Mouse (Mus musculus): Measurements from ENCODE around the gene Slc4a2. TPM values are rescaled to one million over a fixed set of nuclear protein-coding genes. Genes with fewer than 3 reads are reported as not detected.

Slc4a2 gene
- polyA plus RNA-seq, 1 experiment from 2014 or later, result 46.5 TPM

DNA sequence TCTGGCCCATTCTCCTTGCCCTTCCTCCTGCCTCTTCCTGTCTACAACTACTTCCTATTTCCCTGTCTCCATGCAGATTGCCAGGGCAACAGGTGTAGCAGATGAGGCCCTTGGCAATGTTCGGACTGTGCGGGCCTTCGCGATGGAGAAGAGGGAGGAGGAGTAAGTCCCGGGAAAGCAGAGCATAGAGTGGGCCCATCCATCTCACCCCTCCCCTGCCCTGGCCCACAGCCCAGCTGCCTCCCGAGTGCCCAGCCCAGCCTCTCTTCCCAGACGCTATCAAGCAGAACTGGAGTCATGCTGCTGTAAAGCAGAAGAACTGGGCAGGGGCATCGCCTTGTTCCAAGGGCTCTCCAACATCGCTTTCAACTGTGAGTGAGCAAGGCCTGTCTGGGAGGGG is 21.7 kb upstream of the Slc4a2 start:
- H3K9me3 ChIP-seq (replicated peaks; ENCODE audit: control insufficient read depth, low read length), result no peaks in the 10 kb centered on the region
- WGBS, result 72% methylated on average over 9 of the region's 9 CpGs
- no peak overlapping the region for H3K27ac ChIP-seq (ENCODE audit: low read length)
- H3K4me3 ChIP-seq (replicated peaks; ENCODE audit: low read length), result no peak overlapping the region
- no peaks in the 10 kb centered on the region for H3K27me3 ChIP-seq (ENCODE audit: control insufficient read depth, insufficient read depth, low read length)
- H3K4me2 ChIP-seq (ENCODE audit: low read depth, low read length), result no peak overlapping the region
- H3K4me1 ChIP-seq (ENCODE audit: control insufficient read depth, insufficient read depth, low read length), result no peaks in the 10 kb centered on the region
- no peak overlapping the region for H3K9ac ChIP-seq (ENCODE audit: low read length)
- peak; percentile 31; the same call in 1 of the 2 replicates for ATAC-seq (ENCODE audit: insufficient read depth, low FRiP score)
- no peaks in the 10 kb centered on the region for H3K36me3 ChIP-seq (ENCODE audit: control insufficient read depth, insufficient read depth, low read length)

DNA sequence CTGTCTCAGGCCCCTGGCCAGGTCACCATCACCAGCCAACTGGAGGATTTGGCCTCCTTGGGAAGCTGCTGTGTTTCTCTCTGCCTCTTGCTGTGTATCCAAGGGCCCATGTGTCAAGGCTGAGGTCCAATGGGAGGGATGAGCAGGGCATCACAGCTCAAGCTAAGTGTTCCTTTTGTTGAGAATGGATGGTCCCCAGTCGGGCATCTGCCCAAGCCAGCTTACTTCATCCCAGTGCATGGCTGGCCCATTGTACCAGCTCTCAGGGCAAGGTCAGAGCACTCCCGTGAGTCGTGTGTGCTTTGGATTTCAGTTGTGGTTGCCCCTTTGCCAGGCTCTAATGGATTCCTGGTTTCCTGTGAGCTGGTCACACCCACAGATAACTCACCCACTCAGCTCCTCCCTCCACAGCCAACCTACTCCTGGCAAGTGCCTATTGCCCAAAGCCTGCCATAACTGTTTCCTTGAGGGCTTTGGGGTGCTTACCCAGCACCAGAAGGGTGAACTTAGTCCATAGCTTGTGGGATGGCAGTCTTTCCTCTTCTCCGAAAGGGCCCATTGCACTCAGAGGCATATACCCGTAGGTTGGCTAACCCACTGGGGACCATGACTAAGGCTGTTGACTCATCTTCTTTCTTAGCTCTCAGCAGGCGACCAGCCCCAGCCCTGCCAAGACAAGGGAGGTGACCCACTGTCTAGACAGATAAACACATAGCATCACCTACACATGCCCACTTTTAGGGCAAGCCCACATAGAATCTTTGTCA is 18.9 kb upstream of the Slc4a2 start:
- Histone ChIP-seq H3K27me3 (ENCODE audit: control insufficient read depth, insufficient read depth, low read length) (no peaks in the 10 kb centered on the region), H3K4me1 (ENCODE audit: control insufficient read depth, insufficient read depth, low read length) (no peaks in the 10 kb centered on the region), H3K27ac (ENCODE audit: low read length) (no peak overlapping the region), H3K4me3 (replicated peaks; ENCODE audit: low read length) (no peak overlapping the region), H3K9me3 (replicated peaks; ENCODE audit: control insufficient read depth, low read length) (no peaks in the 10 kb centered on the region), H3K9ac (ENCODE audit: low read length) (no peak overlapping the region), H3K36me3 (ENCODE audit: control insufficient read depth, insufficient read depth, low read length) (no peaks in the 10 kb centered on the region), H3K4me2 (ENCODE audit: low read depth, low read length) (no peak overlapping the region)
- WGBS, result 81% methylated on average over 6 of the region's 6 CpGs
- no peak for ATAC-seq (ENCODE audit: insufficient read depth, low FRiP score)

DNA sequence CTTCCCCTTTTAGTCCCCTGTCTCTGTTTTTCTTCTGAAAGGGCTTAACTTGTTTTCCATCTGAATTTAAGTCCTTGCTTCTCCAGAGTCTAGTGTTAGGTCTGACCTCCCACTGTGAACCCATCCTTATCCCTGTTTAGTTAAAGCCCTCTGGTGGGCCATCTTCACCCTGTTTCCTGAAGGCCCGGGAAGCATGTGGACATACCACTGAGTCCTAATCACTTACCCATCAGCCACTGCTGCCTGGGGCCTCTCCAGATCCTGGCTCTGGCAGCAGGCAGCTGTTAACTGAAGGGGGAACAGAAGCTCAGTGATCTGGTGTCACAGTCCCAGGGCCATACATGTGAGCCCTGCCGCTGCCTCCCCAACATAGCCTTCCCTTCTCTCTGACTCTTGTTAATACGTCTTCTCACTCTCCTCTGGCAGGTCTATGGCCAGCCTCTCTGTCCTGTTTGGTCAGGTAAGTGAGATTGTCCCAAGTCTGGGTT is 18.2 kb upstream of the Slc4a2 start:
- Histone ChIP-seq H3K27ac (ENCODE audit: low read length) (no peak overlapping the region), H3K4me1 (ENCODE audit: control insufficient read depth, insufficient read depth, low read length) (no peaks in the 10 kb centered on the region), H3K27me3 (ENCODE audit: control insufficient read depth, insufficient read depth, low read length) (no peaks in the 10 kb centered on the region), H3K36me3 (ENCODE audit: control insufficient read depth, insufficient read depth, low read length) (no peaks in the 10 kb centered on the region), H3K9ac (ENCODE audit: low read length) (no peak overlapping the region), H3K9me3 (replicated peaks; ENCODE audit: control insufficient read depth, low read length) (no peaks in the 10 kb centered on the region), H3K4me3 (replicated peaks; ENCODE audit: low read length) (no peak overlapping the region), H3K4me2 (ENCODE audit: low read depth, low read length) (no peak overlapping the region)
- no peak for ATAC-seq (ENCODE audit: insufficient read depth, low FRiP score)
- 64% methylated on average over 3 of the region's 3 CpGs for WGBS

DNA sequence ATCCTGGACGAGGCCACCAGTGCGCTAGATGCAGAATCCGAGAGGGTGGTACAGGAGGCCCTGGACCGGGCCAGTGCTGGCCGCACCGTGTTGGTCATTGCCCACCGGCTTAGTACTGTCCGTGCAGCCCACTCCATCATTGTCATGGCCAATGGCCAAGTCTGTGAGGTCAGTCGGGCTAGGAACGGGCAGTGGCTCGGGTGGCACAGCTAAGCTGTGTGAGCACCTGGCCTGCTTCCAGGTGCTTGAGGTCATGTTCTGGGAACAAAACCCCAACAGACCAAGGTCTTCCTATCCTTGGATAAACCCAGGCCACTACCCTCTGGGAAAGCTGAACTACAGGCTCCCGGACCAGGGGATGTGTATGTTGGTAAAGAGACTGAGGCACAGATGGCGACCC is 15.0 kb upstream of the Slc4a2 start:
- no peak for ATAC-seq (ENCODE audit: insufficient read depth, low FRiP score)
- Histone ChIP-seq H3K4me3 (replicated peaks; ENCODE audit: low read length) (no peak overlapping the region), H3K27ac (ENCODE audit: low read length) (no peak overlapping the region), H3K9me3 (replicated peaks; ENCODE audit: control insufficient read depth, low read length) (no peaks in the 10 kb centered on the region), H3K4me1 (ENCODE audit: control insufficient read depth, insufficient read depth, low read length) (no peaks in the 10 kb centered on the region), H3K27me3 (ENCODE audit: control insufficient read depth, insufficient read depth, low read length) (no peaks in the 10 kb centered on the region), H3K9ac (ENCODE audit: low read length) (no peak overlapping the region), H3K36me3 (ENCODE audit: control insufficient read depth, insufficient read depth, low read length) (no peaks in the 10 kb centered on the region), H3K4me2 (ENCODE audit: low read depth, low read length) (no peak overlapping the region)
- WGBS, result 92% methylated on average over 13 of the region's 13 CpGs

DNA sequence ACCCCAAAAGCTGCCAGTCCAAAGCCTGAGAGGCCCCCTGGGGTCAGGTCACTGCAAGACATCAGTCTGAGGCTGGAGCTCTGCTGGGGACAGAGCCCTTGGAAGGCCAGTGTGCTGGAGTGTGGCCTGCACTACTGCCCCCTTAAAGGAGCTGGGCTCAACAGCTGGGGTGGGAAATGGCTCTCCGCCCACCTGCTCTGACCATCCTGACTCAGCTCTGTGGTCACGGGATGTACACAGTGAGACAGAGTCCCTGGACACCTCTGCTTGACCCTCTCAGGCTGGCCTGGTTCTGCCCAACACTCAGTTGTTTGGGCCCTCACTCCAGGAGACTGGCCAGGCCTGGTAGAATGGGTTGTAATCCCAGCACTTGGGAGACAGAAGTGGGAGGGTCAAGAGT is 14.2 kb upstream of the Slc4a2 start:
- no peak for ATAC-seq (ENCODE audit: insufficient read depth, low FRiP score)
- Histone ChIP-seq H3K27ac (ENCODE audit: low read length) (no peak overlapping the region), H3K9me3 (replicated peaks; ENCODE audit: control insufficient read depth, low read length) (no peaks in the 10 kb centered on the region), H3K27me3 (ENCODE audit: control insufficient read depth, insufficient read depth, low read length) (no peaks in the 10 kb centered on the region), H3K9ac (ENCODE audit: low read length) (no peak overlapping the region), H3K4me3 (replicated peaks; ENCODE audit: low read length) (no peak overlapping the region), H3K36me3 (ENCODE audit: control insufficient read depth, insufficient read depth, low read length) (no peaks in the 10 kb centered on the region), H3K4me2 (ENCODE audit: low read depth, low read length) (no peak overlapping the region), H3K4me1 (ENCODE audit: control insufficient read depth, insufficient read depth, low read length) (no peaks in the 10 kb centered on the region)
- 79% methylated on average over 2 of the region's 2 CpGs for WGBS

DNA sequence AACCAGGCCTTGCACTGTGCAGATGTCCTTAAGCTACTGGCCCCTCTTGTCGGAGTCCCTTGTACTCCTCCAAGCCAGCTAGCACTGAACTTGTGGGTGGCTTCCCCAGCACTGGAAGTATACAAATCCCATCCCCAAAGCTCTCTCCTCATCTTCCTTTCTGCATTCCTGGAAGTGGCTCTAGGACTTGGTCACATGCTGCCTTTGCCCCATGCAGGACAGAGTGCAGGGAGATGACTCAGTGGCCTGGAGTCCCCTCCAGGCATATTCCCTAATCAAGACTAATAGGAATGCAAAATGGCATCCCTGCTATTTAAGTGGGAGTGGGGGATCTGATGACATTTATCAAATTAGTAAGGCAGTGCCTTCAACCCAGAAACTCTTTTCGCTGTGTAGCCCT is 11.6 kb upstream of the Slc4a2 start:
- no peak for ATAC-seq (ENCODE audit: insufficient read depth, low FRiP score)
- WGBS, result 66% methylated on average over 2 of the region's 2 CpGs
- no peak overlapping the region for H3K4me3 ChIP-seq (replicated peaks; ENCODE audit: low read length)
- no peak overlapping the region for H3K9ac ChIP-seq (ENCODE audit: low read length)
- no peaks in the 10 kb centered on the region for H3K27me3 ChIP-seq (ENCODE audit: control insufficient read depth, insufficient read depth, low read length)
- no peaks in the 10 kb centered on the region for H3K9me3 ChIP-seq (replicated peaks; ENCODE audit: control insufficient read depth, low read length)
- no peaks in the 10 kb centered on the region for H3K4me1 ChIP-seq (ENCODE audit: control insufficient read depth, insufficient read depth, low read length)
- no peak overlapping the region for H3K27ac ChIP-seq (ENCODE audit: low read length)
- H3K4me2 ChIP-seq (ENCODE audit: low read depth, low read length), result no peak overlapping the region
- H3K36me3 ChIP-seq (ENCODE audit: control insufficient read depth, insufficient read depth, low read length), result no peaks in the 10 kb centered on the region

DNA sequence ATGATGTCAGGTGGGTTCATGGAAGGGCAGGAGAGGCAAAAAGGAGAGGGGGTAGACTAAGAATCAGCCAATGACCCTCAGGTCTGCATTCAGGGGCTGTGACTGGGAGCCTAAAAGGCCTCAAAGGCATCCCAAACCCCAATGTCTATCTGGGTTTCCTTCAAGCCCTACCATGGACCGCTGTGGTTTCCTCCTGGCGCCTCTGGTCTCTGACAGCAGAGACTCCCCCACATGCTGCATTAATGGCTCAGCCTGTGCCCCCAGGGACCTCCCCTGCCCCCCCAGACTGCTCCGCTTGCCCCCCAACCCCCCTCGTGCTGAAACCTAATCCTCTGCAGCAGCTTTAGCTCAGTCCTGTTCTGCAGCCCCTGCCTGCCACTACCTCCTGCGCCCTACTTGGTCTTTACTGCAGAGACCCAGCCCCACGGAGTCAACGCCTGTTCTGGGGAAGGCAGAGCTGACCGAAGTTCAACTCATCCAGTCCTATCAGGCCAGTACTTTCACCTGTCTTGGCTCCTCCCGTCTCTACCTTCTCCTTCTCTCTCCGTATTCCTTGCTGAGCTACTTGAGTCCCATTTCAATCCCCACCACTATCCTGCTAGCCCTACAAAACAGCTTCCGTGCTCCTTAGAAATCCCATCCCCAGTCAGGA is 10.5 kb upstream of the Slc4a2 start, which contains the start of gene Asic3:
Gene Asic3, plus strand, starts transcription at position 351 of the 652 bp plus-strand sequence.
- no peaks in the 10 kb centered on the region for H3K36me3 ChIP-seq (ENCODE audit: control insufficient read depth, insufficient read depth, low read length)
- 33% methylated on average over 11 of the region's 11 CpGs for WGBS
- H3K4me1 ChIP-seq (ENCODE audit: control insufficient read depth, insufficient read depth, low read length), result no peaks in the 10 kb centered on the region
- H3K9me3 ChIP-seq (replicated peaks; ENCODE audit: control insufficient read depth, low read length), result no peaks in the 10 kb centered on the region
- H3K4me2 ChIP-seq (ENCODE audit: low read depth, low read length), result no peak within 1 kb of the TSS
- no peak within 1 kb of the TSS for H3K4me3 ChIP-seq (replicated peaks; ENCODE audit: low read length)
- H3K27me3 ChIP-seq (ENCODE audit: control insufficient read depth, insufficient read depth, low read length), result no peaks in the 10 kb centered on the region
- H3K27ac ChIP-seq (ENCODE audit: low read length), result no peak within 1 kb of the TSS
- H3K9ac ChIP-seq (ENCODE audit: low read length), result no peak within 1 kb of the TSS; the same call in 1 of the 2 replicates
- ATAC-seq (ENCODE audit: insufficient read depth, low FRiP score), result no peak

DNA sequence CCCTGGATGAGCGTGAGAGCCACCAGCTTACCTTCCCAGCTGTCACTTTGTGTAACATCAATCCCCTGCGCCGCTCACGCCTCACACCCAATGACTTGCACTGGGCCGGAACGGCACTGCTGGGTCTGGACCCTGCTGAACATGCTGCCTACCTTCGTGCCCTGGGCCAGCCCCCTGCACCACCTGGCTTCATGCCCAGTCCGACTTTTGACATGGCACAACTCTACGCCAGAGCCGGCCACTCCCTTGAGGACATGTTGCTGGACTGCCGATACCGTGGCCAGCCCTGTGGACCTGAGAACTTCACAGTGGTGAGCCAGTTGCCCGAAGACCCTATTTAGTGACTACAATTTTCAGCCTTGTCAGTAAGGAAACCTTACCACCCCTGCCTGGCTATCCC is 9.7 kb upstream of the Slc4a2 start:
- Histone ChIP-seq H3K4me1 (ENCODE audit: control insufficient read depth, insufficient read depth, low read length) (no peaks in the 10 kb centered on the region), H3K9me3 (replicated peaks; ENCODE audit: control insufficient read depth, low read length) (no peaks in the 10 kb centered on the region), H3K27ac (ENCODE audit: low read length) (no peak overlapping the region), H3K4me3 (replicated peaks; ENCODE audit: low read length) (no peak overlapping the region), H3K27me3 (ENCODE audit: control insufficient read depth, insufficient read depth, low read length) (no peaks in the 10 kb centered on the region), H3K36me3 (ENCODE audit: control insufficient read depth, insufficient read depth, low read length) (no peaks in the 10 kb centered on the region), H3K9ac (ENCODE audit: low read length) (no peak overlapping the region), H3K4me2 (ENCODE audit: low read depth, low read length) (no peak overlapping the region)
- WGBS, result 81% methylated on average over 13 of the region's 13 CpGs
- ATAC-seq (ENCODE audit: insufficient read depth, low FRiP score), result no peak

DNA sequence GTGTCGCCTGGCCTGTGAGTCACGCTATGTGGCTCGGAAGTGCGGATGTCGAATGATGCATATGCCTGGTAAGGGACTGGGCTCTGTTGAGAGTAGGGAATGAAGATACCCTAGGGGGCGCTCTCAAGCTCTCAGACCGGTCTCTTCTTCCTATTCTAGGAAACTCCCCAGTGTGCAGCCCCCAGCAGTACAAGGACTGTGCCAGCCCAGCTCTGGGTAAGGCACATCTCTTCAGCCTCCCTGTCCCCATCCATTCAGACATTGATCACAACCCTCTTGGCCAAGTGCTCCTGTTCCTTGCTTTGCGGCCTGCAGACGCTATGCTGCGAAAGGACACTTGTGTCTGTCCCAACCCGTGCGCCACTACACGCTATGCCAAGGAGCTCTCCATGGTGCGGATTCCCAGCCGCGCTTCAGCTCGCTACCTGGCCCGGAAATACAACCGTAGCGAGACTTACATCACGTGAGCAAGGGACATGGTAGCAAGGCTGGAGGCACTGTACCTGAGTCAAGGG is 7.4 kb upstream of the Slc4a2 start:
- no peaks in the 10 kb centered on the region for H3K27me3 ChIP-seq (ENCODE audit: control insufficient read depth, insufficient read depth, low read length)
- H3K4me1 ChIP-seq (ENCODE audit: control insufficient read depth, insufficient read depth, low read length), result no peaks in the 10 kb centered on the region
- H3K27ac ChIP-seq (ENCODE audit: low read length), result no peak overlapping the region
- WGBS, result 2% methylated on average over 21 of the region's 21 CpGs
- peak; percentile 65 for ATAC-seq (ENCODE audit: insufficient read depth, low FRiP score)
- H3K9me3 ChIP-seq (replicated peaks; ENCODE audit: control insufficient read depth, low read length), result no peaks in the 10 kb centered on the region
- H3K4me2 ChIP-seq (ENCODE audit: low read depth, low read length), result peak overlapping the region; percentile 14; the same call in 1 of the 2 replicates
- no peak overlapping the region for H3K4me3 ChIP-seq (replicated peaks; ENCODE audit: low read length)
- no peaks in the 10 kb centered on the region for H3K36me3 ChIP-seq (ENCODE audit: control insufficient read depth, insufficient read depth, low read length)
- no peak overlapping the region for H3K9ac ChIP-seq (ENCODE audit: low read length)

All from stomach, embryonic 16.5 days (tissue).